Mouse (Mus musculus): ENCODE data around the gene Zfp949. TPM values are rescaled to one million over a fixed set of nuclear protein-coding genes. Genes with fewer than 3 reads are reported as not detected.

Zfp949 gene
- polyA plus RNA-seq, 1 experiment = 8.0 TPM

DNA sequence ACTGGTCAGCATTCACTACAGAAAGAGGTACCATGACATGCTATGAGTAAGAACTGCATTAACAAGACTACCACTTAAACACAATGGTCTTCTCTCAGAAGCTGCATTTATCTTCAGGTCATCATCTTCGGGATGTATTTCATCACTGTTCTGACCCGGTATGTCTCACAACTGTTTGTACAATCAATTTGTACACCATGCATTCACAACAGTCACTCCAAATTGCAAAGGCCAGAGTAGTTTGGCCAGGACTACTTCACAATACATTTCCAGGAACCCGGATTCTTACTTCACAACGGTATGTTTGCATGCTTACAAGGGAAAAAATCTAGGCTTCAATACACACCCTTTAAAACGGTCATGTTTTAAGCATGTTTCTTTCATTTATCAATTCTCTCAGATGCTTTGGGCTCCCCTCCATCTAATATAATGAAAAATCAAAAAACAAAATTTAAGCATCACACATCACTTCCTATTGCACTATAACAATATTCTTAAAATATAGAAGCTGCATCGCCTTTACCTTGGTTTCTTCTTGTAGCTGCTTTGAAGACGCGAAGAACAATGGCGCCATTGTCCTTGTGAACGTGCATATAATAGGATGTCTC is 25.8 kb upstream of the Zfp949 start:
- no peak for TF ChIP-seq CTCF (IDR thresholded peaks at IDR 0.05; ENCODE audit: low read depth, low read length)
- no peak for TF ChIP-seq POLR2A (IDR thresholded peaks at IDR 0.05; ENCODE audit: borderline replicate concordance, low read depth, low read length)
- peaks cover 2% of the 10 kb centered on the region; the same call in 1 of the 2 replicates for H3K4me1 ChIP-seq (ENCODE audit: control insufficient read depth, insufficient read depth, low read length)
- peak overlapping the region; percentile 78 for H3K27ac ChIP-seq (ENCODE audit: insufficient read depth, low read depth, low read length)
- peak overlapping the region; percentile 92 for H3K4me3 ChIP-seq (ENCODE audit: insufficient read depth, low read length)

DNA sequence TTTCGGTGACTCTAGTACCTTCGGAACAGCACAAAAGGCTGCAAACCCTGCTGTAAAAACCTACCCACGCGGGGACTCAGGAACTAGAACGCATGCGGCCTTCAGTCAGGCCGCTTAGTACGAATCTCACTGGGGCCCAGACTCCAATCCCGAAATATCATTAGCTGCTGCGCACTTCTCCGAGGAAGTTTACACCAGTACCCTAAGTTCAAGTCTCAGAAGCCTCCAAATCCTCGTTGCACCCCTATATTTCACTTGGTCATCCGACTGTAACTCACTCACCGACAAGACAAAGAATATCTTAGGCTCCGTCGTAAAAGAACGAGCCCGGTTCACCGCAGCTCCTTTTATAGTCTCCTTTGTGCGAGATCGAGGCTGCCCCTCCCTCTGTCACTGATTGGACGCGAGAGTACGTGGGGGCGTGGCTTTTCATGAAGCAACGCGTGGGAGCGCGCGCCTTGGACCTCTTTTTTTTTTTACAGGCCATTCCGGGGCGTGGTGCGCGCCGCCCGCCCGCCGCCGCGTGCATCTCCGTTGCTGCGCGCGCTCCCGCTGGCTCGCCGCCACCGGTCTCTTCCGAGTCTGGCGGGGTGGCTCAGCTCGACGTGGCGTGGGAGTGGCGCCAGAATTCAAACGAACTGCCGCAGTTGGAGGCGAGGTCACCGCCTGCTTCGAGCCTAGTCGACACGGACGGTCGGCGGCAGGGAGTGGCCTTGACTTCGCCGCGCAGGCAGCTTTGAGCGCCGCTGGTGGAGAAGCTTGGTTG is 25.1 kb upstream of the Zfp949 start:
- TF ChIP-seq POLR2A (IDR thresholded peaks at IDR 0.05; ENCODE audit: borderline replicate concordance, low read depth, low read length) = 0 out of 2 replicates have a peak, but pooled peaks have one; percentile 10
- no peak for TF ChIP-seq CTCF (IDR thresholded peaks at IDR 0.05; ENCODE audit: low read depth, low read length)
- H3K27ac ChIP-seq (ENCODE audit: insufficient read depth, low read depth, low read length) = peak overlapping the region; percentile 78
- peaks cover 2% of the 10 kb centered on the region; the same call in 1 of the 2 replicates for H3K4me1 ChIP-seq (ENCODE audit: control insufficient read depth, insufficient read depth, low read length)
- peak overlapping the region; percentile 92 for H3K4me3 ChIP-seq (ENCODE audit: insufficient read depth, low read length)

DNA sequence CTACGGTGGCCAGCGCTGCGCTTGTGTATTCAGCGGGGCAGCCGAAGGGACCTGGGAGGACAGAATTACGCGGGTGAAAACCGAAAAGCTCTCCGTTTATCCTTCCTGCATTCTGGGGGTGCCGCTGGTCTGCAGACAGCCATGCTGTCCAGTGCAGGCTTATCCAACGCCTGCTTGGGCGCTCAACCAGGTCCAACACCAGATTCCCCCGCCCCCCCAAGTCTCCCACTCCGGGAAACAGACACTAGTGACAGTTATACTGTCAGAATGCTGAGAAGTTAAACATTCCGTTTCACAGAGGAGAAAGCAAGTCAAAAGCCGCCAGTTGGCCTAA is 24.5 kb upstream of the Zfp949 start:
- Histone ChIP-seq H3K4me1 (ENCODE audit: control insufficient read depth, insufficient read depth, low read length) (peaks cover 2% of the 10 kb centered on the region; the same call in 1 of the 2 replicates), H3K27ac (ENCODE audit: insufficient read depth, low read depth, low read length) (peak overlapping the region; percentile 63), H3K4me3 (ENCODE audit: insufficient read depth, low read length) (peak overlapping the region; percentile 60)
- no peak for TF ChIP-seq CTCF (IDR thresholded peaks at IDR 0.05; ENCODE audit: low read depth, low read length)
- no peak for TF ChIP-seq POLR2A (IDR thresholded peaks at IDR 0.05; ENCODE audit: borderline replicate concordance, low read depth, low read length)

DNA sequence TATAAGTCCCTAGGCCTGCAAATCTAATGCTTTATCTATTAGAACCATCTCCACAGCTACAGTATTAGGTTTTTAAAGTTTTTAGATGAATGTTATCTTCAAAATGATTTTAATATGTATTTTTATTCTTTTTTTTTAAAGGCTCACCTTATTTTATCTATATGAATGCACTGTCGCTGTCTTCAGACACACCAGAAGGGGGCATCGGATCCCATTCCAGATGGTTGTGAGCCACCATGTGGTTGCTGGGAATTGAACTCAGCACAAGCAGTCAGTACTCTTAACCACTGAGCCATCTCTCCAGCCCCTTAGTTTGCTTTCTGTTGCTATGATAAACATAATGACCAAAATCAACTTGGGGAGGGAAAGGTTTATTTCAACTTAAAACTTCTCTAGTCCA is 23.5 kb upstream of the Zfp949 start:
- no peak overlapping the region for H3K27ac ChIP-seq (ENCODE audit: insufficient read depth, low read depth, low read length)
- no peak overlapping the region for H3K4me3 ChIP-seq (ENCODE audit: insufficient read depth, low read length)
- no peak for TF ChIP-seq CTCF (IDR thresholded peaks at IDR 0.05; ENCODE audit: low read depth, low read length)
- TF ChIP-seq POLR2A (IDR thresholded peaks at IDR 0.05; ENCODE audit: borderline replicate concordance, low read depth, low read length) = no peak
- H3K4me1 ChIP-seq (ENCODE audit: control insufficient read depth, insufficient read depth, low read length) = peaks cover 2% of the 10 kb centered on the region; the same call in 1 of the 2 replicates

DNA sequence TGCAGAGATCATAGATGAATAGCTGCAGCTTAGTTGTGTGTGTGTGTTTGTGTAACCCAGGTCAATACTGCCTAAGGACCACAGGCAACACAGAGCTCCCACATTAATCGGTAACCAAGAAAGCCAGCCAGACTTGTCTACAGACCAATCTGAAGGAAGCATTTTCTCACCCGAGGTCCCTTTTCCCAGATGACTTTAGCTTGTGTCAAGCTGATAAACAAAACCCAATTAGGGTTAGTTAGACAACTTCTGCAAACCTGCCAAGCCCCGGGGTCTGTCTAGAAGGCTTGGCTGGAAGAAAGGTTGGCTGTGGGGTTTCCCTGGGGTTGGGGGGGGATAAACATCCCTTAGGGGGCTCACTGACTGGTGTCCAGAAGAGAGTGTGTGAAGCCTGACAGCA is 23.0 kb upstream of the Zfp949 start:
- no peak overlapping the region for H3K4me3 ChIP-seq (ENCODE audit: insufficient read depth, low read length)
- H3K27ac ChIP-seq (ENCODE audit: insufficient read depth, low read depth, low read length) = no peak overlapping the region
- H3K4me1 ChIP-seq (ENCODE audit: control insufficient read depth, insufficient read depth, low read length) = peaks cover 2% of the 10 kb centered on the region; the same call in 1 of the 2 replicates
- TF ChIP-seq CTCF (IDR thresholded peaks at IDR 0.05; ENCODE audit: low read depth, low read length) = no peak
- no peak for TF ChIP-seq POLR2A (IDR thresholded peaks at IDR 0.05; ENCODE audit: borderline replicate concordance, low read depth, low read length)

DNA sequence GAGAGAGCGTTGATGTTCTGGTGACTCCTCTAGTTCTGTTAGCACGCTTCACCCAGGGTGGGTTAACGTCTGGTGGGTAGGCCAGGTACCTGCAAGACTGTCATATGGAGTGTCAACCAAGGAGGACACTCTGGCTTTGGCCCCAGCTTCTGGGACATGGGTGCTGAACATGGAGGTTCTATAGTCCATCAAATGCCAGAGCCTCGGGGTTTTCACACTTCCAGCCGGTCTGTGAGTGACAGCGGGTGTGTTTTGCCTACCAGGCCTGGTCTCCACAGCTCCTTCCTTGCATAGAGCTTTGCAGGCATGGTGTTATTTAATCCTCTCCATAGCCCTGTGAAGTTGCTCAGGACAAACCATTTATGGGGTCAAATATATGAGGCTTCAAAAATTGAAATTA is 22.5 kb upstream of the Zfp949 start:
- Histone ChIP-seq H3K4me1 (ENCODE audit: control insufficient read depth, insufficient read depth, low read length) (peaks cover 2% of the 10 kb centered on the region; the same call in 1 of the 2 replicates), H3K4me3 (ENCODE audit: insufficient read depth, low read length) (no peak overlapping the region), H3K27ac (ENCODE audit: insufficient read depth, low read depth, low read length) (no peak overlapping the region)
- TF ChIP-seq POLR2A (IDR thresholded peaks at IDR 0.05; ENCODE audit: borderline replicate concordance, low read depth, low read length) = no peak
- no peak for TF ChIP-seq CTCF (IDR thresholded peaks at IDR 0.05; ENCODE audit: low read depth, low read length)

DNA sequence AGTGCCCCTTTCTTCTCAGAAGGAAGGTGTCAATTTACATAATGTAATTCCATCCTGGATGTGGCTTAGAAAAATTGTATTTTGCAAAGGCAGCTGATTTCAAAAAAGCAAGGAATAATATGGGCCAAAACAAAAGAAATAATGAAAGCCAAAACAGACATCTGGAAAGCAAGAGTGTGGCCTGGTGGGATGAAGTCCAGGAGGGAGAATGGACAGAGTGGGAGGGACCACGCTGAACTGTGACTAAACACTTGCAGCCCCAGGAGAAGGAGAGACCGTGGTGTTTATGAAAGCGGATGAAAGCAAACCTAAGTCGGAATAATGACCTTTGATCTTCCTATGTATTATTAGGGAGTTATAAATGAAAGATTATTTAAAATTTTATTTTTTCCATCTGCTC is 19.9 kb upstream of the Zfp949 start:
- Histone ChIP-seq H3K27ac (ENCODE audit: insufficient read depth, low read depth, low read length) (no peak overlapping the region), H3K4me1 (ENCODE audit: control insufficient read depth, insufficient read depth, low read length) (no peaks in the 10 kb centered on the region), H3K4me3 (ENCODE audit: insufficient read depth, low read length) (no peak overlapping the region)
- no peak for TF ChIP-seq CTCF (IDR thresholded peaks at IDR 0.05; ENCODE audit: low read depth, low read length)
- TF ChIP-seq POLR2A (IDR thresholded peaks at IDR 0.05; ENCODE audit: borderline replicate concordance, low read depth, low read length) = no peak

DNA sequence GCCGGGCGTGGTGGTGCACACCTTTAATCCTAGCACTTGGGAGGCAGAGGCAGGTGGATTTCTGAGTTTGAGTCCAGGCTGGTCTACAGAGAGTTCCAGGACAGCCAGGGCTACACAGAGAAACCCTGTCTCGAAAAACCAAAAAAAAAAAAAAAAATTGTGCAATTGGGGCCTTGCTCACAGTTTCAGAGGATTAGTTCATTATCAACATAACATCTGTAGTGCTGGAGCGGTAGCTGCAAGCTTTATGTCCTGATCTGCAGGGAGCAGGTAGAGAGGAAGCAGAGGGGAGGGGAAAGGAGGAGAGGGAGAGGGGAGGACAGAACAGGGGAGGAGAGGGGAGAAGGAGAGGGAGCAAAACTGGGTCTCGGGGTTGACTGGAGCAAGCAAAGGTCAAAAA is 19.1 kb upstream of the Zfp949 start:
- Histone ChIP-seq H3K4me1 (ENCODE audit: control insufficient read depth, insufficient read depth, low read length) (no peaks in the 10 kb centered on the region), H3K4me3 (ENCODE audit: insufficient read depth, low read length) (no peak overlapping the region), H3K27ac (ENCODE audit: insufficient read depth, low read depth, low read length) (no peak overlapping the region)
- TF ChIP-seq CTCF (IDR thresholded peaks at IDR 0.05; ENCODE audit: low read depth, low read length) = no peak
- no peak for TF ChIP-seq POLR2A (IDR thresholded peaks at IDR 0.05; ENCODE audit: borderline replicate concordance, low read depth, low read length)

DNA sequence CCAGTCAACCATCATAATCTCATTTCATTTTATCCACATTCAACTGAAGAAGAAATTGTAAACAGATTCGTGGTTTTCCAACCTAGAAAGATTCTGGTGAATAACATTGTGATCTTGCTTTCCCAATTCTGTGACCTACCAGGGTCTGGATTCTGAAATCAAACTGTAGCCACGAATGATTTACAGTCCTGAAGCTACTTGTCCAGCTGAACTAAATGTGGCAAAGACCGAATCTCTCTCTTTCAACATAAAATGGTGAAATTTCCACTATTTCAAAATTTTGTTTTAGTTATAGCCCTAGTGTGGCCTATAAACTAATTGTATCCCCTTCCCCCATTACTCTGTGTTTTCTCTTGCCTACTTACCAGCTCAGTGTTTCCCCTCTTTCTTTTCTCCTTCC is 18.2 kb upstream of the Zfp949 start:
- no peak overlapping the region for H3K4me3 ChIP-seq (ENCODE audit: insufficient read depth, low read length)
- no peaks in the 10 kb centered on the region for H3K4me1 ChIP-seq (ENCODE audit: control insufficient read depth, insufficient read depth, low read length)
- no peak for TF ChIP-seq POLR2A (IDR thresholded peaks at IDR 0.05; ENCODE audit: borderline replicate concordance, low read depth, low read length)
- TF ChIP-seq CTCF (IDR thresholded peaks at IDR 0.05; ENCODE audit: low read depth, low read length) = no peak
- no peak overlapping the region for H3K27ac ChIP-seq (ENCODE audit: insufficient read depth, low read depth, low read length)

DNA sequence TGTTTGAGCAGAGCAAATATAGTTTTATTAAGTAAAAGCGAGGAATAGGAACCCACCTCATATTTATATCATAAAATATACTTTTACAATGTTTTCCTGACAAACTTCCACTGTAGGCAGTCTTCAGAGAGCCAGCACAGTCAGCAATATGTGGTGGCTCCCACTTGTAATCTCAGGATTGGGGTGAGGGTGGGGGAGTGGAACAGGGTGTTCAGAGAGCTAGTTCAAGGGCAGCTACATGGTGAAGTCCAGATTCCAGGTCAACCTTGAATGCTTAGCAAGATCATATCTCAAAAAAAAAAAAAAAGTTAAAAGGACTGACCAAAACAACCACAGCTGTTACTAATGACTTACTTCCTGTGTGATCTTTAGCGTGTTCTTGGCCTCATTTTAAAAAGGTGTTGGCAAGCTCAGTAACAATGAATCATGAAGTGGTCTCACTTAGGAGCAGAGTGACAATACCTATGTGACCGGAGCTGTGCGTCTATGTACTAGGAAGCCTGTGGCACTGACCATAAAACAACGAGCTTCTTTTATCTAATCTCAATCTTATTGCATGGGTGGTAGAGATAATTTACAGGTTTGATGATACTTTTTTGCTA is 17.7 kb upstream of the Zfp949 start:
- TF ChIP-seq POLR2A (IDR thresholded peaks at IDR 0.05; ENCODE audit: borderline replicate concordance, low read depth, low read length) (no peak), CTCF (IDR thresholded peaks at IDR 0.05; ENCODE audit: low read depth, low read length) (no peak)
- Histone ChIP-seq H3K27ac (ENCODE audit: insufficient read depth, low read depth, low read length) (no peak overlapping the region), H3K4me1 (ENCODE audit: control insufficient read depth, insufficient read depth, low read length) (no peaks in the 10 kb centered on the region), H3K4me3 (ENCODE audit: insufficient read depth, low read length) (no peak overlapping the region)

Data from bone marrow macrophage, adult 2 months (primary cell).